Mouse (Mus musculus) embryonic facial prominence, embryonic 11.5 days (tissue): ENCODE data around the gene Timp2. TPM values are rescaled to one million over a fixed set of nuclear protein-coding genes. Genes with fewer than 3 reads are reported as not detected.
A peak's percentile ranks its signal among the peaks of the same experiment; 100 is the strongest.
"Not testable (repeated sequence)": the region's sequence is repeated elsewhere in the genome, so short reads cannot be mapped to it uniquely, and the experiment has no call there.

Experiments used
- ATAC-seq: fragments of 200-750 bp; cut with Nextera tagmentation; replicated peaks from 2 replicates; pipeline ENCODE4 v1.8.0; 2017; ENCODE audit warnings: low read depth; ENCODE audit not compliant: insufficient number of reproducible peaks, low FRiP score, low TSS enrichment
- DNase-seq: peaks from one replicate; pipeline ENCODE4 v3.0.0-alpha.2; 2015; ENCODE audit warnings: low spot score
- H3K27ac ChIP-seq: fragments of 300-500 bp; sonication (generic); replicated peaks from 2 replicates; pipeline ENCODE4 v1.5.1; 2014; ENCODE audit warnings: mild to moderate bottlenecking, low read depth, low read length, control low read depth
- H3K27me3 ChIP-seq: fragments of 300-500 bp; sonication (generic); 2 replicates; pipeline ENCODE4 v1.6.1; 2014; ENCODE audit warnings: mild to moderate bottlenecking, low read length, moderate library complexity, mixed read lengths; ENCODE audit not compliant: control insufficient read depth, insufficient read depth
- H3K36me3 ChIP-seq: fragments of 300-500 bp; sonication (generic); replicated peaks from 2 replicates; pipeline ENCODE4 v1.6.1; 2014; ENCODE audit warnings: low read depth, mild to moderate bottlenecking, low read length, moderate library complexity, mixed read lengths; ENCODE audit not compliant: control insufficient read depth, insufficient read depth
- H3K4me1 ChIP-seq: fragments of 300-500 bp; sonication (generic); 2 replicates; pipeline ENCODE4 v1.6.1; 2014; ENCODE audit warnings: low read length, mixed read lengths; ENCODE audit not compliant: control insufficient read depth, insufficient read depth
- H3K4me2 ChIP-seq: fragments of 300-500 bp; sonication (generic); 2 replicates; pipeline ENCODE4 v1.6.1; 2014; ENCODE audit warnings: low read depth, mild to moderate bottlenecking, control low read depth, low read length, moderate library complexity
- H3K4me3 ChIP-seq: fragments of 300-500 bp; sonication (generic); 2 replicates; pipeline ENCODE4 v1.5.1; 2014; ENCODE audit warnings: low read depth, low read length, control low read depth
- H3K9ac ChIP-seq: fragments of 300-500 bp; sonication (generic); replicated peaks from 2 replicates; pipeline ENCODE4 v1.6.1; 2014; ENCODE audit warnings: mild to moderate bottlenecking, control low read depth, low read length
- H3K9me3 ChIP-seq: fragments of 300-500 bp; sonication (generic); replicated peaks from 2 replicates; pipeline ENCODE4 v1.6.1; 2016; ENCODE audit warnings: mild to moderate bottlenecking, low read length, inconsistent platforms, mixed read lengths; ENCODE audit not compliant: control insufficient read depth
- WGBS: fragments of 180-500 bp; shearing (Covaris S2); extraction: QIAGEN DNeasy Blood & Tissue Kit; methylation state at CpG from one replicate; pipeline ENCODE4 v1.1.7; 2014; 5-methylcytosine and 5-hydroxymethylcytosine counted together
- polyA plus RNA-seq: library from polyadenylated mRNA; unstranded; fragments of >200 nt; fragmentation: Nextera tagmentation; extraction: Ambion mirVana; gene quantifications from 2 replicates; pipeline ENCODE4 v1.2.1, GENCODE M21; 2014

Timp2 gene
- polyA plus RNA-seq, 1 experiment from 2014 or later = 73.2 TPM

- Histone ChIP-seq H3K4me1 (peaks cover 4% of the 10 kb centered on the region; the same call in 1 of the 2 replicates), H3K27ac (no peak overlapping the region), H3K4me3 (no peak overlapping the region), H3K9ac (no peak overlapping the region), H3K9me3 (no peaks in the 10 kb centered on the region), H3K36me3 (peaks cover 2% of the 10 kb centered on the region; the same call in 1 of the 2 replicates), H3K4me2 (no peak overlapping the region), H3K27me3 (no peaks in the 10 kb centered on the region)
- no peak for ATAC-seq
- no peak for DNase-seq
- WGBS = 69% methylated on average over 4 of the region's 4 CpGs
Measured at GRCm38 (mm10) chr11:118321971-118322370, 33.6 kb downstream of the Timp2 start.

DNA sequence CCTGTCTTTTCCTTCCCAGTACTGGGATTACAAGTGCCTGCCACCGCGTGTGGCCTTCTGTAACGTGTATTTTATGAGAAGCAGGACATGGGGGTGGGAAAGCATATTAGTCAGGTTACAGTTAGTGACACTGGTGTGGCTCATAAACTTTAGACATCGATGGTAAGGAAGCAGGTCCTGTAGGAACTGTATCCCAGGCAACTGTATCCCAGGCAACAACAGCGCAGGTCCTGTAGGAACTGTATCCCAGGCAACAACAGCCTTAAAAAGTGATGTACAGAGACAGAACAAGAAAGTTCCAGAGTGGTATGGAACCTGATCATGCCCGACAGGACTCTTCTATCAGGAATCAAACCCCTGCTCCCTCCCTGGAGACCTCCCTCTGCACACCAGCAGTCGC, 34.0 kb downstream of the Timp2 start:
- no peak overlapping the region for H3K9ac ChIP-seq
- H3K4me3 ChIP-seq = no peak overlapping the region
- WGBS = 84% methylated on average over 7 of the region's 7 CpGs
- H3K9me3 ChIP-seq = no peaks in the 10 kb centered on the region
- H3K27me3 ChIP-seq = no peaks in the 10 kb centered on the region
- peaks cover 3% of the 10 kb centered on the region; the same call in 1 of the 2 replicates for H3K4me1 ChIP-seq
- no peak overlapping the region for H3K27ac ChIP-seq
- no peak for DNase-seq
- no peak for ATAC-seq
- H3K36me3 ChIP-seq = peaks cover 2% of the 10 kb centered on the region; the same call in 1 of the 2 replicates
- H3K4me2 ChIP-seq = no peak overlapping the region

- Histone ChIP-seq H3K4me2 (no peak overlapping the region), H3K9ac (no peak overlapping the region), H3K9me3 (no peaks in the 10 kb centered on the region), H3K27me3 (no peaks in the 10 kb centered on the region), H3K4me3 (no peak overlapping the region), H3K4me1 (0 out of 2 replicates have a peak, but pooled peaks cover 3% of the 10 kb centered on the region), H3K27ac (no peak overlapping the region), H3K36me3 (peaks cover 5% of the 10 kb centered on the region)
- WGBS = 63% methylated on average over 5 of the region's 5 CpGs
- ATAC-seq (no peak), DNase-seq (peak; percentile 42)
Measured at GRCm38 (mm10) chr11:118318678-118319077, 36.9 kb downstream of the Timp2 start.

- 0 out of 2 replicates have a peak, but pooled peaks cover 3% of the 10 kb centered on the region for H3K4me1 ChIP-seq
- H3K4me3 ChIP-seq = no peak overlapping the region
- 21% methylated on average over 7 of the region's 7 CpGs for WGBS
- DNase-seq = peak; percentile 87
- H3K4me2 ChIP-seq = no peak overlapping the region
- no peak for ATAC-seq
- H3K27ac ChIP-seq = no peak overlapping the region
- H3K27me3 ChIP-seq = no peaks in the 10 kb centered on the region
- no peak overlapping the region for H3K9ac ChIP-seq
- H3K36me3 ChIP-seq = peaks cover 5% of the 10 kb centered on the region
- H3K9me3 ChIP-seq = no peaks in the 10 kb centered on the region
Measured at GRCm38 (mm10) chr11:118317129-118317528, 38.4 kb downstream of the Timp2 start.

DNA sequence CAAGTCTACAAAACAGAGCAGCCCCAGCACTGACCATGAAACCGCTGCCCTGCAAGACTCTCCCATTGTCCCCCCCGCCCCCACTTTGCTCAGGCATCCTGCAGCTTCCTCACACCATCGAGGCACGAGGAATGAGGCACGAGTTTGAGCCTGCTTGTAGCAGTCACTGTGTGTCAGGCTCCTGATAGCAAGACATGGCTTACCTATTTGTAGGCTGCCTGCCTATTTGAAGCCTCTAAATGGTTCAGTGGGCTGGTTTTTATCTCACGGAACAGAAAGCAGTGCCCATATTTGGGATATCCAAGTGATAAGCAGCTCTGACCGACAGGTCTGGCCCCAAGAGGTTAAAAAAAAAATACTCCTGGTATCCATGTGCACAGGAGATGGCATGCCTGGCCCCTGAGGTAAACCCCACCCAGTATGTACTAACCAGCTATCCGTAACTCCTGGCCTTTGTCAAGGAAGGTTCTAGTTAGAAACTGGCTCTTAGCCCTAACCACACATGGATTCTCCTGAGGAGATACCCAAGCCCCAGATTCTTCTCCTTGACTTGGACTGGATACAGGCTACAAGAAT, 39.2 kb downstream of the Timp2 start:
- Histone ChIP-seq H3K27me3 (no peaks in the 10 kb centered on the region), H3K4me1 (no peaks in the 10 kb centered on the region), H3K9ac (no peak overlapping the region), H3K4me3 (no peak overlapping the region), H3K4me2 (no peak overlapping the region), H3K27ac (no peak overlapping the region), H3K9me3 (no peaks in the 10 kb centered on the region), H3K36me3 (peaks cover 5% of the 10 kb centered on the region)
- DNase-seq (no peak), ATAC-seq (no peak)
- 89% methylated on average over 8 of the region's 8 CpGs for WGBS

GRCm38 (mm10) chr11:118312132-118312723, 43.3 kb downstream of the Timp2 start:
- peaks cover 13% of the 10 kb centered on the region for H3K36me3 ChIP-seq
- ATAC-seq = no peak
- no peaks in the 10 kb centered on the region for H3K27me3 ChIP-seq
- 0 out of 2 replicates have a peak, but pooled peaks cover 3% of the 10 kb centered on the region for H3K9me3 ChIP-seq
- H3K4me1 ChIP-seq = no peaks in the 10 kb centered on the region
- no peak overlapping the region for H3K27ac ChIP-seq
- WGBS = 85% methylated on average over 6 of the region's 6 CpGs
- H3K4me3 ChIP-seq = no peak overlapping the region
- no peak for DNase-seq
- H3K9ac ChIP-seq = no peak overlapping the region
- H3K4me2 ChIP-seq = no peak overlapping the region

GRCm38 (mm10) chr11:118307962-118308361, 47.6 kb downstream of the Timp2 start:
- WGBS = 86% methylated on average over 2 of the region's 2 CpGs
- H3K4me1 ChIP-seq = not testable (repeated sequence)
- H3K36me3 ChIP-seq = peaks cover 10% of the 10 kb centered on the region

DNA sequence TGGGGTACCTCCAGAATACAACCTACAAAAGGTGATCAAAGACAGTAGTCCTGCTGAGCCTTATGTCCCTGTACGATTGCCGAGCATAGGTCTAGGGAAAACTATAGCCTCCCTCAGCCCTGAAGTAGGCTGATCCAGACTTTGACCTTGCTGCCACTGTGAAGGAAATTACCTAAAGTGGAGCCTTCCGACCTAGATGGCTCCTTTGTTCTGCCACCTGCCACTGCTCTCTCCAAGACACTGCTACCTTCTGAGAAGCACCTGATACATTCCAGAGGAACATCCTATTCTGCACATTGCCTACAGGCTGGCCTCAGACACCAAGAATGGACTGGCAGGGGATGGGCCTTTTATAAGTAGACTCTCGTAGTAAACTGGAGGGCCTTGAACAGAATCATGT, 51.6 kb downstream of the Timp2 start:
- ATAC-seq, H3K4me2 ChIP-seq, DNase-seq, H3K27me3 ChIP-seq, H3K4me1 ChIP-seq, H3K27ac ChIP-seq, H3K4me3 ChIP-seq, H3K9me3 ChIP-seq, H3K9ac ChIP-seq, H3K36me3 ChIP-seq: not testable (repeated sequence)
- WGBS = 89% methylated on average over 4 of the region's 4 CpGs

More at GRCm38 (mm10) chr11:118307962-118308361, 47.6 kb downstream of the Timp2 start:
- H3K9me3 ChIP-seq, H3K4me3 ChIP-seq, ATAC-seq, H3K27me3 ChIP-seq, DNase-seq, H3K27ac ChIP-seq, H3K4me2 ChIP-seq, H3K9ac ChIP-seq: not testable (repeated sequence)
